Mouse (Mus musculus): ENCODE results near the gene Mnt. TPM values are rescaled to one million over a fixed set of nuclear protein-coding genes. Genes with fewer than 3 reads are reported as not detected.

Gene Mnt
- polyA plus RNA-seq, 1 experiment from 2014 or later, result 1.2 TPM

- Histone ChIP-seq H3K9ac (ENCODE audit: low read depth, low read length) (no peak overlapping the region), H3K27ac (ENCODE audit: low read length) (no peak overlapping the region), H3K4me3 (ENCODE audit: low read depth, low read length) (no peak overlapping the region), H3K4me2 (ENCODE audit: low read depth, low read length) (no peak overlapping the region), H3K36me3 (ENCODE audit: control insufficient read depth, insufficient read depth) (no peaks in the 10 kb centered on the region), H3K9me3 (replicated peaks; ENCODE audit: control insufficient read depth, low read length) (no peaks in the 10 kb centered on the region), H3K4me1 (ENCODE audit: control insufficient read depth, low read depth, low read length) (no peaks in the 10 kb centered on the region), H3K27me3 (ENCODE audit: control insufficient read depth, insufficient read depth, low read depth, low read length) (no peaks in the 10 kb centered on the region)
- 81% methylated on average over 9 of the region's 9 CpGs for WGBS (ENCODE audit: insufficient replicate concordance)
- no peak for ATAC-seq (ENCODE audit: low read depth)
Observed at GRCm38 (mm10) chr11:74857756-74858155, 27.0 kb downstream of the Mnt start.

DNA sequence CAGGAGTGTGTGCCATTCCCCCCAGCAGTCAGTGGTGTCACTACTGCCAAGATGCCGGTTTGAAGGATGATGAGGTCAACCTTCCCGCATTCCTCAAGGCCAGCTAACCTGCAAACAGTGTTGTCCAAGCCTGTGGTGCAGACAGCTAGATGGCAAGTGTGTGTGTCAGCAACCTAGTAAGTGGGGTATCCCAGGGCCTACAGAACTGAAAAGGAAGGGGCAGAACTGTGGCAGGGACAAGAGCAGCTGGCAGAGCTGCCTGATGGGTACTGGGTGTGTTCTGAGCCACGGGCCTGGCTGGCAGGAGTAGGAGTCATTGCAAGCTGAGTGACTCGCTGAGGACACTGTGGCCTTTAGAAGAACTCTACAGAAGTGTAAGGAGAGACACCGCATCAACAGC, 31.4 kb downstream of the Mnt start:
- H3K27ac ChIP-seq (ENCODE audit: low read length), result no peak overlapping the region
- no peaks in the 10 kb centered on the region for H3K27me3 ChIP-seq (ENCODE audit: control insufficient read depth, insufficient read depth, low read depth, low read length)
- ATAC-seq (ENCODE audit: low read depth), result no peak
- no peaks in the 10 kb centered on the region for H3K4me1 ChIP-seq (ENCODE audit: control insufficient read depth, low read depth, low read length)
- no peaks in the 10 kb centered on the region for H3K9me3 ChIP-seq (replicated peaks; ENCODE audit: control insufficient read depth, low read length)
- H3K9ac ChIP-seq (ENCODE audit: low read depth, low read length), result no peak overlapping the region
- 80% methylated on average over 5 of the region's 5 CpGs for WGBS (ENCODE audit: insufficient replicate concordance)
- H3K4me3 ChIP-seq (ENCODE audit: low read depth, low read length), result no peak overlapping the region
- H3K36me3 ChIP-seq (ENCODE audit: control insufficient read depth, insufficient read depth), result no peaks in the 10 kb centered on the region
- no peak overlapping the region for H3K4me2 ChIP-seq (ENCODE audit: low read depth, low read length)

DNA sequence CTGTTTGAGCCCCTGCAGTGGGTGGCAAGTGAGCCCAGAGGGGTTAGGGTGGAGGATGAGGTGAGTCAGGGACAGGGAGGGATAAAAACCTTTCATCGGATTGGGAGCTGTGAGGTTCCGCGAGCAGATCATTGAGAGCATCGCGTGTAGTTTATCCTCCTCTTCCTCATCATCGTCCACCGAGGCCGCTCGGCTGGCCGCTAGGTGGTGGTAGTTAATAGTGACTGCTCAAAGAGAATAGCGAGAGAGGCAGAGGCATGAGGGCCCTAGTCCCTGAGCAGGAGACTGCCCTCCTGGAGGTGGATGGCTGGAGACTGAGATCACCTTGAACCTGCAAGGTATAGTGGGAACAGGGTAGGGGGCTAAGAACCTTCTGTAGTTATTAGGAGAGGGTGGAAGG, 32.8 kb downstream of the Mnt start:
- 31% methylated on average over 11 of the region's 11 CpGs for WGBS (ENCODE audit: insufficient replicate concordance)
- ATAC-seq (ENCODE audit: low read depth), result no peak
- H3K36me3 ChIP-seq (ENCODE audit: control insufficient read depth, insufficient read depth), result no peaks in the 10 kb centered on the region

GRCm38 (mm10) chr11:74864421-74864820, 33.7 kb downstream of the Mnt start:
- Histone ChIP-seq H3K4me2 (ENCODE audit: low read depth, low read length) (no peak overlapping the region), H3K4me3 (ENCODE audit: low read depth, low read length) (no peak overlapping the region), H3K27ac (ENCODE audit: low read length) (no peak overlapping the region), H3K36me3 (ENCODE audit: control insufficient read depth, insufficient read depth) (no peaks in the 10 kb centered on the region), H3K27me3 (ENCODE audit: control insufficient read depth, insufficient read depth, low read depth, low read length) (no peaks in the 10 kb centered on the region), H3K4me1 (ENCODE audit: control insufficient read depth, low read depth, low read length) (no peaks in the 10 kb centered on the region), H3K9ac (ENCODE audit: low read depth, low read length) (no peak overlapping the region), H3K9me3 (replicated peaks; ENCODE audit: control insufficient read depth, low read length) (no peaks in the 10 kb centered on the region)
- 77% methylated on average over 9 of the region's 9 CpGs for WGBS (ENCODE audit: insufficient replicate concordance)
- ATAC-seq (ENCODE audit: low read depth), result no peak

More for the DNA sequence above, 32.8 kb downstream of the Mnt start:
- H3K4me3 ChIP-seq (ENCODE audit: low read depth, low read length), result no peak overlapping the region
- no peaks in the 10 kb centered on the region for H3K4me1 ChIP-seq (ENCODE audit: control insufficient read depth, low read depth, low read length)
- no peak overlapping the region for H3K4me2 ChIP-seq (ENCODE audit: low read depth, low read length)
- no peak overlapping the region for H3K27ac ChIP-seq (ENCODE audit: low read length)
- H3K9ac ChIP-seq (ENCODE audit: low read depth, low read length), result no peak overlapping the region
- H3K9me3 ChIP-seq (replicated peaks; ENCODE audit: control insufficient read depth, low read length), result no peaks in the 10 kb centered on the region
- H3K27me3 ChIP-seq (ENCODE audit: control insufficient read depth, insufficient read depth, low read depth, low read length), result no peaks in the 10 kb centered on the region

DNA sequence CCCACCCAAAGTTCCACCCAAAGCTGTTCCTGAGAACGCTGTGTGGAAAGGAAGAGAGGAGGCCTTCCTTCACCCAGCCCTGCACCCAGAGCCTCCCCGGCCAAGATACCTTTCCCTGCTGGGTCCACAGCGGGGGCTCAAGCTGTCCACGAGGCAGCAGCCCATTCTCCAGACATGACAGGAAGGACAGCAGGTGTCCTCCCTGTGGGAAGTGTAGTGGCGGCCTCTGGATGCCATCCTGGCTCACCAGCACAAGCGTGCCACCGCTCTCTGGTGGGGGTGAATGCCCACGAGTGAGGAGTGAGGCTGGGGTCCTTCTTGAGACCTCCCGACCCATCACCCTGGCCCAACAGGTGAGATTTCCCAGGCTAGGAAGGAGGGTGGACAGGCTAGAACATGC, 34.5 kb downstream of the Mnt start:
- no peaks in the 10 kb centered on the region for H3K4me1 ChIP-seq (ENCODE audit: control insufficient read depth, low read depth, low read length)
- no peak for ATAC-seq (ENCODE audit: low read depth)

DNA sequence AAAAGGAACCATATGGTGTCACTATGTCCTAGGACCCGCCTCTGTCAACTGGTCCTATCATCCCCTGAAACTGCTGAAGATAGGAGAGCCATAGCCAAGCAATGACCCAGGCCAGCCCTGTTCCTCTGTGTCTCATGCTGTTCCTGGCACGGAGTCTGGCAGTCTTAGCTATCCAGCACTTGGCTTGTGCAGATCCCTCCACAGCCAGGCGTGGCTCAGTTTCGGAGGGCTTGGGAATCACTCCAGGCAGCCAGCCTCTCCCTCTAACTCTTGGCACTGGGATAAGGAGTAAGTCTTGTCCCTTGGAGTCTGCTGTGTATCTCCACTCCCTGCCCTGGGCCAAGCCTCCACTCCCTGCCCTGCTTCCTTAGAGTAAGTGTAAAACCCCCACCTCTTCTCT, 35.9 kb downstream of the Mnt start:
- no peak for ATAC-seq (ENCODE audit: low read depth)
- Histone ChIP-seq H3K4me3 (ENCODE audit: low read depth, low read length) (no peak overlapping the region), H3K4me1 (ENCODE audit: control insufficient read depth, low read depth, low read length) (no peaks in the 10 kb centered on the region), H3K27ac (ENCODE audit: low read length) (no peak overlapping the region), H3K9ac (ENCODE audit: low read depth, low read length) (no peak overlapping the region), H3K4me2 (ENCODE audit: low read depth, low read length) (no peak overlapping the region), H3K36me3 (ENCODE audit: control insufficient read depth, insufficient read depth) (no peaks in the 10 kb centered on the region), H3K27me3 (ENCODE audit: control insufficient read depth, insufficient read depth, low read depth, low read length) (no peaks in the 10 kb centered on the region), H3K9me3 (replicated peaks; ENCODE audit: control insufficient read depth, low read length) (no peaks in the 10 kb centered on the region)
- WGBS (ENCODE audit: insufficient replicate concordance), result 74% methylated on average over 4 of the region's 4 CpGs

More for the DNA sequence above, 34.5 kb downstream of the Mnt start:
- Histone ChIP-seq H3K27me3 (ENCODE audit: control insufficient read depth, insufficient read depth, low read depth, low read length) (no peaks in the 10 kb centered on the region), H3K27ac (ENCODE audit: low read length) (no peak overlapping the region), H3K36me3 (ENCODE audit: control insufficient read depth, insufficient read depth) (no peaks in the 10 kb centered on the region), H3K4me2 (ENCODE audit: low read depth, low read length) (no peak overlapping the region), H3K9me3 (replicated peaks; ENCODE audit: control insufficient read depth, low read length) (no peaks in the 10 kb centered on the region), H3K4me3 (ENCODE audit: low read depth, low read length) (no peak overlapping the region), H3K9ac (ENCODE audit: low read depth, low read length) (no peak overlapping the region)
- WGBS (ENCODE audit: insufficient replicate concordance), result 73% methylated on average over 9 of the region's 9 CpGs

DNA sequence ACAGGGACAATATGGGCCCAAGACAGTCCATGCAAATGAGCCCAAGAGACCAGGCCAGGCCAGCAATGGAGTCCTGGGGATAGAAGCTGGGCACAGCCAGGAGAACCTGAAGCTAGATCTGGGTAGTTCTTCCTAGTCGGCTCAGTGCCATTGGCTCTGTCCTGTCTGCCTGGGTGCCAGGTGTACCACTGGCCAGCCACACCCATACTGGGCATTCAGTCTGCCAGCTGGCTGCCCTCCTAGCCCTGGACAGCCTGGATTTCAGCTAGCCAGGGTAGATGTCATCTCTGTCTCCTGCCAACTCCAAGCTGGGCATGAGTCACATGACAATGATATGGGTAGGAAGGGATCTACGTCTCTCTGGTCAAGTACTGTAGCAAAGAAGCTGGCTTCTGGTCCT, 36.5 kb downstream of the Mnt start:
- H3K4me1 ChIP-seq (ENCODE audit: control insufficient read depth, low read depth, low read length), result no peaks in the 10 kb centered on the region
- H3K36me3 ChIP-seq (ENCODE audit: control insufficient read depth, insufficient read depth), result no peaks in the 10 kb centered on the region
- no peak overlapping the region for H3K4me2 ChIP-seq (ENCODE audit: low read depth, low read length)
- no peaks in the 10 kb centered on the region for H3K27me3 ChIP-seq (ENCODE audit: control insufficient read depth, insufficient read depth, low read depth, low read length)
- no peak overlapping the region for H3K9ac ChIP-seq (ENCODE audit: low read depth, low read length)
- no peak for ATAC-seq (ENCODE audit: low read depth)
- no peak overlapping the region for H3K27ac ChIP-seq (ENCODE audit: low read length)
- WGBS (ENCODE audit: insufficient replicate concordance), result 81% methylated on average over 2 of the region's 2 CpGs
- H3K9me3 ChIP-seq (replicated peaks; ENCODE audit: control insufficient read depth, low read length), result no peaks in the 10 kb centered on the region
- H3K4me3 ChIP-seq (ENCODE audit: low read depth, low read length), result no peak overlapping the region

DNA sequence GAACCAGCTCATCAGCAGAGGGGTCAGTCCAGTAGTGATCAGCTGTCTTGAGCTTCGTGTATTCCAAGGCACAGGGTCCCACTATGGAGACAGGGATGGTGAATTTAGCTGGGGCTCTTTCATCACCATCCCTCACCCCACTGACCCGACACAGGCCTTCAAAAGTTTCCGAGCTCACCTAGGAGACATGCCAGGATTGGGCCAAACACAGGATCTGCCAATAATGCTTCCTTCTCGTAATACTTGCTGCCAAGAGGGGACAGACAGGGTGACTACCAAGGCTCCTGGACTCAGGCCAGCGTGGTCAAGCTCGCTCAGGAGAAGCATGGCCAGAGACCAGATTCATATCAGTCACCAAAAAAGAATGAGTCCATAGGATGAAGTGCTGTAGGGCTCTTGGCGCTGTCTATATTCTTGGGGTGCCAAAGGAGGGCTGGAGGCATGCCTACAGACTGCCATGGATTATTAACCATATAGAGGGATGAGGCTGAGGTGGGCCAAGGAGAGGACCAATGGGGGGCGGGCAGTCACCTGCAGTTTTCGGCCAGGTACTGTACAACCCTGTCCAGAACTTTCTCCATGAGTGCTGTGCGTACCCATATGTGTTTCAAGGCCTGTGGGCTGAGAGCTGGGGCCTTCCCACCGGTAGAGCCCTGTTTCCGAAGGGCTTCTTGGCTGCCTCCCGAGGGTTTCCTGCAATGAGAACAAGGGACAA, 37.5 kb downstream of the Mnt start:
- H3K4me2 ChIP-seq (ENCODE audit: low read depth, low read length), result no peak overlapping the region
- no peaks in the 10 kb centered on the region for H3K36me3 ChIP-seq (ENCODE audit: control insufficient read depth, insufficient read depth)
- ATAC-seq (ENCODE audit: low read depth), result no peak
- no peak overlapping the region for H3K27ac ChIP-seq (ENCODE audit: low read length)
- no peaks in the 10 kb centered on the region for H3K9me3 ChIP-seq (replicated peaks; ENCODE audit: control insufficient read depth, low read length)
- no peaks in the 10 kb centered on the region for H3K4me1 ChIP-seq (ENCODE audit: control insufficient read depth, low read depth, low read length)
- H3K4me3 ChIP-seq (ENCODE audit: low read depth, low read length), result no peak overlapping the region
- no peaks in the 10 kb centered on the region for H3K27me3 ChIP-seq (ENCODE audit: control insufficient read depth, insufficient read depth, low read depth, low read length)
- WGBS (ENCODE audit: insufficient replicate concordance), result 74% methylated on average over 13 of the region's 13 CpGs
- H3K9ac ChIP-seq (ENCODE audit: low read depth, low read length), result no peak overlapping the region

- WGBS (ENCODE audit: insufficient replicate concordance), result 73% methylated on average over 6 of the region's 6 CpGs
- ATAC-seq (ENCODE audit: low read depth), result no peak
Observed at GRCm38 (mm10) chr11:74869603-74870002, 38.9 kb downstream of the Mnt start.

More at GRCm38 (mm10) chr11:74869603-74870002, 38.9 kb downstream of the Mnt start:
- Histone ChIP-seq H3K9me3 (replicated peaks; ENCODE audit: control insufficient read depth, low read length) (no peaks in the 10 kb centered on the region), H3K9ac (ENCODE audit: low read depth, low read length) (no peak overlapping the region), H3K27me3 (ENCODE audit: control insufficient read depth, insufficient read depth, low read depth, low read length) (no peaks in the 10 kb centered on the region), H3K4me3 (ENCODE audit: low read depth, low read length) (no peak overlapping the region), H3K4me1 (ENCODE audit: control insufficient read depth, low read depth, low read length) (no peaks in the 10 kb centered on the region), H3K27ac (ENCODE audit: low read length) (no peak overlapping the region), H3K36me3 (ENCODE audit: control insufficient read depth, insufficient read depth) (no peaks in the 10 kb centered on the region), H3K4me2 (ENCODE audit: low read depth, low read length) (no peak overlapping the region)
